ENCODE assay signal across 23 mouse cellular contexts in genomic region chr7:94890711-94891430, GRCm38 (mm10).
DNase-seq lines count a peak whose midpoint lies in the region; ATAC-seq lines count a peak whose summit lies in the region.
"Had no signal": no experiment of that assay in that cellular context is flagged by ENCODE, and none has a peak within 500 bp of the region (broad histone marks: within the 10 kb centered on the region; RNA-seq: fewer than 3 reads in every experiment).

No protein-coding gene starts in this region.

- H3K9me3 ChIP-seq in forebrain, embryonic 11.5 days (ENCODE audit: control insufficient read depth, low read length) = no peaks in the 10 kb centered on the region
- no peaks in the 10 kb centered on the region for H3K9me3 ChIP-seq in forebrain, embryonic 16.5 days (ENCODE audit: control insufficient read depth, low read length)
- H3K9me3 ChIP-seq in hindbrain, embryonic 15.5 days = no peaks in the 10 kb centered on the region
- H3K9me3 ChIP-seq in hindbrain, embryonic 11.5 days (ENCODE audit: control insufficient read depth, low read length) = no peaks in the 10 kb centered on the region
- H3K9me3 ChIP-seq in embryonic facial prominence, embryonic 10.5 days = no peaks in the 10 kb centered on the region
- no peaks in the 10 kb centered on the region for H3K9me3 ChIP-seq in midbrain, embryonic 15.5 days
- H3K9me3 ChIP-seq: heart, embryonic 13.5 days; liver, embryonic 15.5 days; stomach, embryonic 15.5 days had no signal

- peak; percentile 68 for ATAC-seq in forebrain, embryonic 11.5 days (replicated peaks; ENCODE audit: low FRiP score)
- no peak for ATAC-seq in forebrain, embryonic 16.5 days
- 0 out of 2 replicates have a peak, but pooled peaks have one; percentile 19 for ATAC-seq in hindbrain, embryonic 15.5 days (ENCODE audit: low FRiP score, low read depth)
- ATAC-seq in hindbrain, embryonic 11.5 days (ENCODE audit: low FRiP score) = no peak
- ATAC-seq in midbrain, embryonic 15.5 days (replicated peaks) = peak; percentile 90
- no peak for ATAC-seq in inflammation-experienced regulatory T-cells, adult 6 months
- ATAC-seq: intestine, postnatal 0 days had no signal

- no peaks in the 10 kb centered on the region for H3K27me3 ChIP-seq in forebrain, embryonic 11.5 days (ENCODE audit: control insufficient read depth, insufficient read depth, low read length)
- no peaks in the 10 kb centered on the region for H3K27me3 ChIP-seq in forebrain, embryonic 16.5 days (replicated peaks; ENCODE audit: control insufficient read depth, insufficient read depth, low read length)
- no peaks in the 10 kb centered on the region for H3K27me3 ChIP-seq in hindbrain, embryonic 15.5 days
- H3K27me3 ChIP-seq in hindbrain, embryonic 11.5 days (ENCODE audit: control insufficient read depth, insufficient read depth, low read length) = no peaks in the 10 kb centered on the region
- no peaks in the 10 kb centered on the region for H3K27me3 ChIP-seq in embryonic facial prominence, embryonic 10.5 days (replicated peaks; ENCODE audit: low read depth, poor library complexity, severe bottlenecking)
- H3K27me3 ChIP-seq in midbrain, embryonic 15.5 days (replicated peaks) = no peaks in the 10 kb centered on the region
- H3K27me3 ChIP-seq: heart, embryonic 13.5 days; liver, embryonic 15.5 days; stomach, embryonic 15.5 days had no signal

- H3K36me3 ChIP-seq in forebrain, embryonic 11.5 days (ENCODE audit: control insufficient read depth, insufficient read depth, low read length) = no peaks in the 10 kb centered on the region
- no peaks in the 10 kb centered on the region for H3K36me3 ChIP-seq in forebrain, embryonic 16.5 days (ENCODE audit: control insufficient read depth, insufficient read depth)
- H3K36me3 ChIP-seq in hindbrain, embryonic 15.5 days = no peaks in the 10 kb centered on the region
- no peaks in the 10 kb centered on the region for H3K36me3 ChIP-seq in hindbrain, embryonic 11.5 days (ENCODE audit: control insufficient read depth, insufficient read depth, low read length)
- H3K36me3 ChIP-seq in embryonic facial prominence, embryonic 10.5 days (replicated peaks) = no peaks in the 10 kb centered on the region
- H3K36me3 ChIP-seq in midbrain, embryonic 15.5 days (replicated peaks) = no peaks in the 10 kb centered on the region
- H3K36me3 ChIP-seq: G1E; heart, embryonic 13.5 days; liver, embryonic 15.5 days; stomach, embryonic 15.5 days had no signal

- H3K4me3 ChIP-seq in forebrain, embryonic 11.5 days (ENCODE audit: low read depth, low read length) = no peak overlapping the region
- H3K4me3 ChIP-seq in forebrain, embryonic 16.5 days (replicated peaks; ENCODE audit: low read length) = no peak overlapping the region
- no peak overlapping the region for H3K4me3 ChIP-seq in hindbrain, embryonic 15.5 days
- no peak overlapping the region for H3K4me3 ChIP-seq in hindbrain, embryonic 11.5 days (ENCODE audit: low read depth, low read length)
- no peak overlapping the region for H3K4me3 ChIP-seq in embryonic facial prominence, embryonic 10.5 days
- no peak overlapping the region for H3K4me3 ChIP-seq in midbrain, embryonic 15.5 days
- H3K4me3 ChIP-seq: gastrocnemius, adult 2 months; heart, embryonic 13.5 days; liver, embryonic 15.5 days; stomach, embryonic 15.5 days had no signal

- H3K4me2 ChIP-seq in forebrain, embryonic 11.5 days (ENCODE audit: low read depth, low read length, severe bottlenecking) = no peak overlapping the region
- no peak overlapping the region for H3K4me2 ChIP-seq in forebrain, embryonic 16.5 days (ENCODE audit: low read length)
- no peak overlapping the region for H3K4me2 ChIP-seq in hindbrain, embryonic 15.5 days
- H3K4me2 ChIP-seq in hindbrain, embryonic 11.5 days (replicated peaks; ENCODE audit: low read depth, low read length) = no peak overlapping the region
- H3K4me2 ChIP-seq in midbrain, embryonic 15.5 days = no peak overlapping the region
- H3K4me2 ChIP-seq: heart, embryonic 13.5 days; liver, embryonic 15.5 days; lung, embryonic 14.5 days; stomach, embryonic 15.5 days had no signal

- DNase-seq in forebrain, embryonic 11.5 days (ENCODE audit: low spot score) = peak; percentile 57
- DNase-seq in hindbrain, embryonic 11.5 days (ENCODE audit: low spot score) = no peak
- DNase-seq in embryonic facial prominence, embryonic 10.5 days (ENCODE audit: low spot score) = peak; percentile 9
- no peak for DNase-seq in c-Kit-positive CD71-positive TER-119-positive erythroid progenitor cells, embryonic 14.5 days (ENCODE audit: low spot score)
- DNase-seq: adrenal gland, adult 8-10 months; cerebellum, adult 11 months; cerebellum, adult 9-10 months; gastrocnemius, adult 2 months; gastrocnemius, postnatal 36 days; heart, postnatal 10 days; kidney, postnatal 25 days; lung, embryonic 14.5 days; lung, postnatal 14 days; right cerebral cortex, postnatal 25 days had no signal

- no peak overlapping the region for H3K27ac ChIP-seq in forebrain, embryonic 11.5 days (ENCODE audit: low read depth, low read length)
- no peak overlapping the region for H3K27ac ChIP-seq in forebrain, embryonic 16.5 days (ENCODE audit: low read length)
- no peak overlapping the region for H3K27ac ChIP-seq in hindbrain, embryonic 15.5 days (replicated peaks)
- no peak overlapping the region for H3K27ac ChIP-seq in hindbrain, embryonic 11.5 days (ENCODE audit: low read depth, low read length)
- H3K27ac ChIP-seq in embryonic facial prominence, embryonic 10.5 days (replicated peaks) = no peak overlapping the region
- no peak overlapping the region for H3K27ac ChIP-seq in midbrain, embryonic 15.5 days
- H3K27ac ChIP-seq: gastrocnemius, adult 2 months; heart, embryonic 13.5 days; liver, embryonic 15.5 days; stomach, embryonic 15.5 days had no signal

- WGBS in forebrain, embryonic 11.5 days = 42% methylated on average over 2 of the region's 2 CpGs
- WGBS in forebrain, embryonic 16.5 days = 27% methylated on average over 2 of the region's 2 CpGs
- WGBS in hindbrain, embryonic 15.5 days = 58% methylated on average over 2 of the region's 2 CpGs
- WGBS in hindbrain, embryonic 11.5 days = 61% methylated on average over 2 of the region's 2 CpGs
- WGBS in embryonic facial prominence, embryonic 10.5 days = 61% methylated on average over 2 of the region's 2 CpGs
- WGBS in midbrain, embryonic 15.5 days = 26% methylated on average over 2 of the region's 2 CpGs

- H3K4me1 ChIP-seq in forebrain, embryonic 11.5 days (replicated peaks; ENCODE audit: control insufficient read depth, insufficient read depth, low read length) = no peaks in the 10 kb centered on the region
- H3K4me1 ChIP-seq in forebrain, embryonic 16.5 days (replicated peaks; ENCODE audit: control insufficient read depth, insufficient read depth, low read length) = no peaks in the 10 kb centered on the region
- H3K4me1 ChIP-seq in hindbrain, embryonic 15.5 days (replicated peaks) = no peaks in the 10 kb centered on the region
- no peaks in the 10 kb centered on the region for H3K4me1 ChIP-seq in hindbrain, embryonic 11.5 days (replicated peaks; ENCODE audit: control insufficient read depth, insufficient read depth, low read length)
- 0 out of 2 replicates have a peak, but pooled peaks cover 5% of the 10 kb centered on the region for H3K4me1 ChIP-seq in embryonic facial prominence, embryonic 10.5 days
- no peaks in the 10 kb centered on the region for H3K4me1 ChIP-seq in midbrain, embryonic 15.5 days
- H3K4me1 ChIP-seq: heart, embryonic 13.5 days; liver, embryonic 15.5 days; stomach, embryonic 15.5 days had no signal

- H3K9ac ChIP-seq in forebrain, embryonic 11.5 days (ENCODE audit: low read length) = no peak overlapping the region
- no peak overlapping the region for H3K9ac ChIP-seq in forebrain, embryonic 16.5 days (replicated peaks; ENCODE audit: low read depth, low read length)
- H3K9ac ChIP-seq in hindbrain, embryonic 15.5 days = no peak overlapping the region
- no peak overlapping the region for H3K9ac ChIP-seq in hindbrain, embryonic 11.5 days (ENCODE audit: low read depth, low read length)
- no peak overlapping the region for H3K9ac ChIP-seq in midbrain, embryonic 15.5 days
- H3K9ac ChIP-seq: heart, embryonic 13.5 days; liver, embryonic 15.5 days; lung, embryonic 14.5 days; stomach, embryonic 15.5 days had no signal

Comparison
In these comparisons a context has a peak if more than half of its experiments do, and no peak if none do; other contexts are left out.
1. ATAC-seq: peak in forebrain, embryonic 11.5 days (single experiment), hindbrain, embryonic 15.5 days (single experiment) and midbrain, embryonic 15.5 days (single experiment); none in forebrain, embryonic 16.5 days (single experiment), hindbrain, embryonic 11.5 days (single experiment) and inflammation-experienced regulatory T-cells, adult 6 months (single experiment).
2. DNase-seq: peak in forebrain, embryonic 11.5 days (single experiment) and embryonic facial prominence, embryonic 10.5 days (single experiment); none in hindbrain, embryonic 11.5 days (single experiment) and c-Kit-positive CD71-positive TER-119-positive erythroid progenitor cells, embryonic 14.5 days (single experiment).